ENCODE assay signal across 8 mouse cellular contexts in the genomic region with DNA sequence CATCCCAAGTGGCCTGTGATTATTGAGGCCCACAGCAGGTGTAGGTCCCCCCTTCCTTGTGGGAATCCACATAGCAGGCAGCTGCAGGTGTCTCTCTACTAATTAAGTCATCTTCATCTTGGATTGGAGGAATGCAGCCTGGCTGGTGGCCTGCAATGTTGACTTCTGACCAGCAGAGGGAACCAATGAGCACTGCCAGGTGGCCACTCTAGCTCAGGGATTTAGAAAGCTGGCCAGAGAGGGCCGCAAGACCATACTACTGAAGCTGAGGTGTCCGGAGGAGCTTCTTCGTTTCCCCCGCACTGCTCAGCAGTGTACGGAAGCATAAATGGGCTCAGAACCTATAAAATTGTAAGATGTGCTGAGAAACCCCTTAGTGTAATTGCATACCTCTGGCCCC. TPM values are rescaled to one million over a fixed set of nuclear protein-coding genes. Genes with fewer than 3 reads are reported as not detected.
DNase-seq lines count a peak whose midpoint lies in the region; ATAC-seq and TF ChIP-seq lines count a peak whose summit lies in the region.

No protein-coding gene starts in this region.

- no peak for TF ChIP-seq POLR2A in cerebellum, adult 2 months (IDR thresholded peaks at IDR 0.05; ENCODE audit: borderline replicate concordance, insufficient read depth, low read length)

- WGBS in midbrain, embryonic 10.5 days = 43% methylated on average over 5 of the region's 5 CpGs
- WGBS in midbrain, embryonic 15.5 days = 37% methylated on average over 5 of the region's 5 CpGs
- WGBS in cerebellum, adult 2 months = 6% methylated on average over 5 of the region's 5 CpGs
- WGBS in kidney, embryonic 16.5 days = 19% methylated on average over 5 of the region's 5 CpGs
- 37% methylated on average over 5 of the region's 5 CpGs for WGBS in liver, embryonic 11.5 days

- no peak overlapping the region for H3K4me3 ChIP-seq in midbrain, embryonic 10.5 days
- no peak overlapping the region for H3K4me3 ChIP-seq in midbrain, embryonic 15.5 days
- no peak overlapping the region for H3K4me3 ChIP-seq in cerebellum, adult 2 months (replicated peaks; ENCODE audit: insufficient read depth, low read depth, low read length)
- H3K4me3 ChIP-seq in kidney, embryonic 16.5 days (ENCODE audit: low read length) = no peak overlapping the region
- no peak overlapping the region for H3K4me3 ChIP-seq in liver, embryonic 11.5 days (ENCODE audit: low read depth, low read length)

- peak; percentile 81 for DNase-seq in midbrain, embryonic 10.5 days (ENCODE audit: low spot score)
- DNase-seq in cerebellum, adult 2 months = peak; percentile 83 to 92
- DNase-seq in frontal cortex, postnatal 36 days (ENCODE audit: low spot score in 2 of 2) = peak; percentile 81 to 88
- peak; percentile 52 for DNase-seq in liver, embryonic 11.5 days (ENCODE audit: low spot score)
- peak; percentile 44 for DNase-seq in ovary, postnatal 10 days (ENCODE audit: low spot score)
- peak; percentile 74 for DNase-seq in thymus, postnatal 14 days

- H3K27me3 ChIP-seq in midbrain, embryonic 10.5 days (ENCODE audit: low read depth, poor library complexity, severe bottlenecking) = peaks cover 37% of the 10 kb centered on the region
- H3K27me3 ChIP-seq in midbrain, embryonic 15.5 days (replicated peaks) = no peaks in the 10 kb centered on the region
- H3K27me3 ChIP-seq in cerebellum, adult 2 months (ENCODE audit: control insufficient read depth, insufficient read depth, low read length) = no peaks in the 10 kb centered on the region
- H3K27me3 ChIP-seq in kidney, embryonic 16.5 days (ENCODE audit: insufficient read depth, low read length) = peaks cover 29% of the 10 kb centered on the region
- H3K27me3 ChIP-seq in liver, embryonic 11.5 days (replicated peaks; ENCODE audit: control insufficient read depth, insufficient read depth, low read length) = peaks cover 30% of the 10 kb centered on the region

- H3K9me3 ChIP-seq in midbrain, embryonic 10.5 days (replicated peaks) = no peaks in the 10 kb centered on the region
- no peaks in the 10 kb centered on the region for H3K9me3 ChIP-seq in midbrain, embryonic 15.5 days
- no peaks in the 10 kb centered on the region for H3K9me3 ChIP-seq in kidney, embryonic 16.5 days (ENCODE audit: low read length)
- no peaks in the 10 kb centered on the region for H3K9me3 ChIP-seq in liver, embryonic 11.5 days (ENCODE audit: control insufficient read depth, low read length)

- TF ChIP-seq CTCF in cerebellum, adult 2 months (IDR thresholded peaks at IDR 0.05; ENCODE audit: borderline replicate concordance, insufficient read depth, low read depth, low read length) = peak; percentile 93

- H3K9ac ChIP-seq in midbrain, embryonic 15.5 days = no peak overlapping the region
- 0 out of 2 replicates have a peak overlapping the region, but pooled peaks have one; percentile 44 for H3K9ac ChIP-seq in kidney, embryonic 16.5 days (replicated peaks; ENCODE audit: low read length)
- H3K9ac ChIP-seq in liver, embryonic 11.5 days (ENCODE audit: low read depth, low read length) = no peak overlapping the region

- H3K36me3 ChIP-seq in midbrain, embryonic 10.5 days = no peaks in the 10 kb centered on the region
- H3K36me3 ChIP-seq in midbrain, embryonic 15.5 days (replicated peaks) = no peaks in the 10 kb centered on the region
- no peaks in the 10 kb centered on the region for H3K36me3 ChIP-seq in kidney, embryonic 16.5 days (ENCODE audit: insufficient read depth, low read length)
- H3K36me3 ChIP-seq in liver, embryonic 11.5 days (ENCODE audit: control insufficient read depth, insufficient read depth, low read length) = no peaks in the 10 kb centered on the region

- H3K27ac ChIP-seq in midbrain, embryonic 10.5 days (replicated peaks) = peak overlapping the region; percentile 63
- H3K27ac ChIP-seq in midbrain, embryonic 15.5 days = no peak overlapping the region
- H3K27ac ChIP-seq in cerebellum, adult 2 months (ENCODE audit: insufficient read depth, low read length) = no peak overlapping the region
- no peak overlapping the region for H3K27ac ChIP-seq in kidney, embryonic 16.5 days (ENCODE audit: low read length)
- H3K27ac ChIP-seq in liver, embryonic 11.5 days (ENCODE audit: low read depth, low read length) = no peak overlapping the region

- H3K4me1 ChIP-seq in midbrain, embryonic 10.5 days = peaks cover 43% of the 10 kb centered on the region
- peaks cover 24% of the 10 kb centered on the region for H3K4me1 ChIP-seq in midbrain, embryonic 15.5 days
- H3K4me1 ChIP-seq in cerebellum, adult 2 months (ENCODE audit: control insufficient read depth, insufficient read depth, low read length) = peaks cover 73% of the 10 kb centered on the region
- H3K4me1 ChIP-seq in kidney, embryonic 16.5 days (ENCODE audit: insufficient read depth, low read length) = peaks cover 21% of the 10 kb centered on the region
- H3K4me1 ChIP-seq in liver, embryonic 11.5 days (replicated peaks; ENCODE audit: control insufficient read depth, insufficient read depth, low read length) = peaks cover 5% of the 10 kb centered on the region; the same call in 1 of the 2 replicates

- no peak for ATAC-seq in midbrain, embryonic 15.5 days (replicated peaks)
- no peak; the same call in 1 of the 2 replicates for ATAC-seq in kidney, embryonic 16.5 days (ENCODE audit: low FRiP score, low TSS enrichment)
- ATAC-seq in liver, embryonic 11.5 days (replicated peaks; ENCODE audit: low FRiP score) = no peak

- H3K4me2 ChIP-seq in midbrain, embryonic 15.5 days = no peak overlapping the region
- no peak overlapping the region for H3K4me2 ChIP-seq in kidney, embryonic 16.5 days (replicated peaks; ENCODE audit: low read depth, low read length)
- no peak overlapping the region for H3K4me2 ChIP-seq in liver, embryonic 11.5 days

RNA-seq across cellular contexts. Expression of a gene that starts 31.3 kb away (rescaled TPM):
- polyA plus RNA-seq in midbrain, embryonic 10.5 days (2016; fragmentation: Nextera tagmentation; extraction: Ambion mirVana) = 7.3 and 8.6 TPM in 2 replicates
- polyA plus RNA-seq in midbrain, embryonic 15.5 days (2015; fragmentation: Nextera tagmentation; extraction: Ambion mirVana) = 6.6 and 8.2 TPM in 2 replicates
- polyA plus RNA-seq in cerebellum, adult 2 months (2012; rRNA removed) = 8.3 and 9.3 TPM in 2 replicates
- polyA plus RNA-seq in kidney, embryonic 16.5 days (2015; fragmentation: Nextera tagmentation; extraction: Ambion mirVana) = 6.1 and 7.5 TPM in 2 replicates
- polyA plus RNA-seq in liver, embryonic 11.5 days (2014; fragmentation: Nextera tagmentation; extraction: Ambion mirVana) = 13.4 and 14.3 TPM in 2 replicates
